Mouse (Mus musculus) T-helper 2 cell (primary cell): ENCODE data around the gene Slc4a1.

Source experiments
- in situ Hi-C: fragments of 300-600 bp; cut with MboI, MseI; formaldehyde crosslinking; loops from one replicate; pipeline ENCODE4 v1.15.1; 2025; ENCODE audit warnings: high pct_unique_total_duplicates

Slc4a1 gene

DNA sequence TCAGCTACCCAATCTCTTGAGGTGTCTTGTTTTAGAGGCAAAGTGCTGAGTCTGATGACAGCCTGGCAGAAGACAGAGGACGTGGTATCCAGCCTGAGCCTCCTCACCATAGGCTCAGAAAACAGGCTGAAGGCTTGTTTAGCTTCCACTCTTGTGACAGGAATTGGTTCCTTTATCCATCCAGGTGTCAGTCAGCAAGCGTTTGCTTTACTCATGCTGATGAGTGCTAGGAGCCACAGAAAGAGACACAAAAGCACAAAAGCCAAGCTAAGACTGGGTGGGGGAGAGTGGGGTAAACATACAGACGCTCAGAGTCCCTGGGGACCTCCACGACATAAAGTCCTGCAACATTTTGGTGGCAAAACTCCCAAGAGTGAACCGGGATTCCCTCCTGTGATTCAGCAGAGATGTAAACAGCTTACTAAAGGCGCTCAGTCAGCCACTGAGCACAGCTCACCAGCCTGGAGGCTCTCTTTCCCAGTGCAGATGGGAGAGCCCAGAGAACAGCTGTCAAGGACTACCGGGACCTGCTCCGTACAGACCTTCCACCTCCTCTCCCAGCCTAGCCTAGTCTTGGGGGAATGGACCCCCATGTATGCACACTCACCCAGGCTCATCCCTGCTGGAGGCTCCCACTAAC, 10.3 kb upstream of the Slc4a1 start:
- in situ Hi-C loops, result no loop called here

DNA sequence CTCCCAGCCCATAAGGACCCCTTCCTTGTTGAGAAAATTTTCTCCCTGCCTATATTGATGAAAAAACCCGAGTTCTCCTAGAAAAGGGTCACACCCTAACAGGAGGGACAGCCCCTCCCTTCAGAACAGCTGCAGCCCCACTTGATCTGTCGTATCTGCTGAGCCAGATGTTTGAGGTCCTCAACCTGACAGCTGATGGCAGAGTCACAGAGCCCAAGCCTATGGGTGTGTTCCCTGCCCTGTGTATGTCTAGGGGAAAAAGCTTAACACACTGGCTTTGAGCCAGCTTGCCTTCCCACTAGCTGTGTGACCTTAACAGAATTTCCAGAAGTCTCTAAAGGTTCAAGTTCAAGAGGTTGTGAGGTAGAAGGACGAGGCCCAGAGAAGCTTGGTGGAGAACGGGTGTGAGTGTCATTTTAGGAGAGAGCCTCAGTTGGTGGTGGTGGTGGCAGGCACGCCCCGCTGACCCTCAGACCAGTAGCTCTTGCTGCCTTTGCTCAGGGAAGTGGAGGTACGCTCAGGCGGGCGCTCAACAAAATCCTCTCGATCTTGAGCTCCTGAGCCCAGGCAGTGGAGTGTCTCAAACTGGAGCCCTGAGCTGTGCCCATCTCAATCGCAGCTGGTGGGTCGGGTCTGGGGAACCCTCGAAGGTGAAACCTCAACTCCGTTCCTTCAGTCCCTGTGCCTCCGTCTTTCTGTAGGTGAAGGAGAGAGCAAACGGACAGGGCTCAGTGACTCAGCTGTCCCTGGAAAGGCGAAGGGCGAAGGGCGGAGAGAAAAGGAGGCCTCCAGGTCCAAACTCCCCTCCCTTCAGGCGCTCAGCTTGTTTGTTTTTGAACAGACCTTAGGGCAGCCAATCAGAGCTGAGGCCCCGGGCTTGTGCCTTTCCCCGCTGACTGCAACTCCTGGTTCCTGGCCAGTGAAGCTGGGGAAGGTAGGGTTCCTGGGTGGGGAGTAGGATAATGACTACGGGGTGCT, 9.5 kb upstream of the Slc4a1 start:
- in situ Hi-C loops, result no loop called here

DNA sequence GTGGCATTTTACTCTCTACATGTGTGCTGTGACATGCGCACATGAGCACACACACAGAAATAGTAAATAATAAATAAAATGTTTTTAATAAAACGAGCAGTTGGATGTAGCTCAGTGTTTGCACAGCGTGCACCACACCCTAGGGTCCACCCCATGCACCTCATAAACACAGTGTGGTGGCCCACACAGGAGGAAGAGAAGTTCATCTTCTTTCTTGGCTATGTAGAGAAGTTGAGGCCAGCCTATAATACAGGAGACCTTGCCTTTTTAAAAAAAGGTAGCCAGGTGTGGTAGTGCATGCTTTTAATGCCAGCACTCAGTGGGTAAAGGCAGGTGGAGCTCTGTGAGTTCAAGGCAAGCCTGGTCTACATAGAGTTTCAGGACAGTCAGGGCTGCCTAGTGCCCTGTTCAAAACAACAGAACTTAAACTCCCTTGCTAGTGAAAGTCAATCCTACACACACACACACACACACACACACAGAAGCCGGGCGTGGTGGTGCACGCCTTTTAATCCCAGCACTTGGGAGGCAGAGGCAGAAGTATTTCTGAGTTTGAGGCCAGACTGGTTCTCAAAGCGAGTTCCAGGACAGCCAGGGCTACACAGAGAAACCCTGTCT, 8.2 kb upstream of the Slc4a1 start:
- in situ Hi-C loops, result no loop called here

DNA sequence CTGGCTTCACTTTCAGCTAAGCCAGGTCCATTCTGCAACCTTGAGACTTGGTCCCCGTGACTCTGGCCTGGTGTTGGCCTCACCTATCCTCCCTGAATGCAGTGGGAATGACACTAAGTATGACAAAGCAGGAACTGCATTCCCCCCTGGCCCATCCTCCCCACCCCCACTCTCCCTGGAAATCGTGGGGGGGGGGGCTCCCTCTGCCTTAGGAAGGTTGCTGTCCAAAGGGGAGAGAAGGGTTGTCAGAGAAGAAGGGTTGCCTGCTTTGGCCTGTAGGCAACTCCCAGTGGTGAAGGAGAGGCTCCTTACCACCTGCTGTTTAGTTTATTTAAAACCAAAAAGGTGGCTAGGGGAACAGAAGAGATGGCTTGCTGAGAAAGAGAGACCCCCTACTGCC, 7.6 kb upstream of the Slc4a1 start:
- in situ Hi-C loops, result no loop called here

DNA sequence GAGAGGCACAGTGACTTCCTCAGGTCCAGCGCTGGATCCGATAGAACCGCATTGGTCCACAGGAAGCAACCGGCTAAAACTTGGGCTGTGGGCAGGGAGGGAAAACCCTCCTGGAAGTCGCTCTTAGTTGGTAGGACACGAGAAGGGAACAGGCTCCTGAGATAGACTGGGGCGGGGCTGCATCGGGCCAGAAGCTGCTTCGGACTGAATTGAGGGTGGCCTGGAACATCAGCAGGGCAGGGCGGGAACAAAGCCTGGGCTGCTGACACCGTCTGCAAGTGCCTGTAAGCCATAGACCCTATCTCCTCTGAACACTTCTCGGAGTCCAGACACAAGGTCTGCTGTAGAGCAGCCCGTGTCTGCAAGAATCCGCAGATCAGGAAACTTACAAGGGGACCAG, 6.9 kb upstream of the Slc4a1 start:
- in situ Hi-C loops, result no loop called here

DNA sequence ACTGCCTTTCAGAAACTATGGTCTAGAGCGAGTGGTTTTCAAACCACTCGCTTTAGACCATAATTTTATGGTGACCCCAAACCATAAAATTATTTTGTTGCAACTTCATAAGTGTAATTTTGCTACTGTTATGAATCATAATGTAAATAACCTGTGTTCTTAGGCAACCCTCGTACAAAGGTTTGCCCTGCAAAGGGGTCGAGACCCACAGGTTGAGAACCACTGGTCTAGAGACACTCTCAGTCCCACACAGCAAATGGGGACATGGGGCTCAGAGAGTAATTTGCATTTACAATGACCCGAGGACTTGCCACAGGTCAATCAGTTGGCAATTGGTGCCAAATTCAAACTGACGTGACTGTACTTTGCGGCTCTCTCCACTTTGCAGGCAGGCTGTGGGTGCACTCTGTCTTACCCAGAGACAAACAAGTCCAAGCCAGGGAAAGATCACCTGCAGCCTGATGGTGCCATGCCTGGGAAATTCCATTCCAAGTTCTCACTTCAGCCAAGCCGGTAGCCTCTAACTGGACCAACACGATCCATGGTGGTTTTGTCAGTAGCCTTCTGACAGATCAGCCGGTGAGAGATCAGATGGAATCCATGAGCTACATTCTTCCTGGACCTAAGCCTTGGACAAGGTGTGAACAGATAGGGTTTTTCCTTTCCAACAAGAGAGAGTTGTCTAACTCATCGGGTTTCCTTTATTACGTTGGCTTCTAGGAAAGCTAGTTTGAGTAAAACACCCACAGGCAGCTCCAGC, 6.1 kb upstream of the Slc4a1 start:
- in situ Hi-C loops, result no loop called here

DNA sequence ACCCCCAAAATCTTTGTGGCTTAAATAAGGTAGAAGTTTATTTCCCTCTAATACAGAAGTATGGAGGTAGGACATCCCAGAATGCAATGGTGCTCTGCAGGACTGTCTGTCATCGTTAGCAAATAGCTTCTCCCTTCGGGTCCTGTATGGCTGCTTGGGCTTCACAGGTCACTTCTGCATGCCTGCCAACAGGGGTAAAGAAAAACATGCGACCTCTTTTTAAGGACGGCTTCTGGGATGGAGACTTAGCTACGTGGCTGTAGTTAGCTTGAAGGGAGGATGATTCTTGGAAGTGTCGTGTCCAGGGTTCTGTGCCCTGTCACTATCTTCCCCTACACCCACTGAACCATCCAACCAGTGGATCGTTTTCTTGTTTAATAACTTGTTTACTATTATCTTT, 4.3 kb upstream of the Slc4a1 start:
- in situ Hi-C loops, result no loop called here

DNA sequence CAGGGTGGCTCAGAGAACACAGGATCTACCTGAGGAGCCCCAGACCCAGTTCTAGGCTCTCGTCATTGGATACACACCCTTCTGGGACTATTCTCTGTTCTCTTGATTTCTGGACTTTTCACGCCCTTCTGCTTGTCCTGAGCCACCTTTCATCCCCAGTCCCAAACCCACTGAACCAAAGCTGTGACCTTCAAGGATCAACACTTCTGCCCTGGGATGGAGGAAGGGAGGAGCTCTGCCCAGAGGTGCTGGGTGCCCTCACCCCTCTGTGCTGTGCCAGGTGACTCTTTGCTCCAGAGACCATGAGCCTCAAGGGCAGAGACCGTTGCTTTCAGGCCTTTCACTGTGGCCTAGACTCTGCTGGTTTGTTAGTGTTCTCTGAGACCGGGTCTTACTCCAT, 3.3 kb upstream of the Slc4a1 start:
- in situ Hi-C loops, result no loop called here

DNA sequence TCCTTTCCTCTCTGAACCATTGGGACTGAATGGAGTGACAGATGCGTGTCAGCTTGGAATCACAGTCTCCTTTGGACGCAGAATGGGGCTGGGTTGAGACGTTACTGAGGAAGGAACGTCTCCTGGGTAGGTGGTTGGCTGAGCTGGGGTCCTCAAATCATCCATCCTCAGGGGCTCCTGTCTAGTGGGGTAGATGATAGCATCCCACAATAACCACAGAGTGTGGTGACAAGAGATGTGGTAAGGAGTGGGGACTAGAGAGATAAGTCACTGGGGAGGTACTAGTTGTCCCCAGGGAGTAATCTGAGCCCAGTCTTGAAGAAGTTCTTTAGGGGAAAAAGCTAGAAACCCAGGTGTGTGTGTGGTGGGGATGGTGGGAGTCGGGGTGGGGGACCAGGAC, 2.3 kb upstream of the Slc4a1 start:
- in situ Hi-C loops, result no loop called here

DNA sequence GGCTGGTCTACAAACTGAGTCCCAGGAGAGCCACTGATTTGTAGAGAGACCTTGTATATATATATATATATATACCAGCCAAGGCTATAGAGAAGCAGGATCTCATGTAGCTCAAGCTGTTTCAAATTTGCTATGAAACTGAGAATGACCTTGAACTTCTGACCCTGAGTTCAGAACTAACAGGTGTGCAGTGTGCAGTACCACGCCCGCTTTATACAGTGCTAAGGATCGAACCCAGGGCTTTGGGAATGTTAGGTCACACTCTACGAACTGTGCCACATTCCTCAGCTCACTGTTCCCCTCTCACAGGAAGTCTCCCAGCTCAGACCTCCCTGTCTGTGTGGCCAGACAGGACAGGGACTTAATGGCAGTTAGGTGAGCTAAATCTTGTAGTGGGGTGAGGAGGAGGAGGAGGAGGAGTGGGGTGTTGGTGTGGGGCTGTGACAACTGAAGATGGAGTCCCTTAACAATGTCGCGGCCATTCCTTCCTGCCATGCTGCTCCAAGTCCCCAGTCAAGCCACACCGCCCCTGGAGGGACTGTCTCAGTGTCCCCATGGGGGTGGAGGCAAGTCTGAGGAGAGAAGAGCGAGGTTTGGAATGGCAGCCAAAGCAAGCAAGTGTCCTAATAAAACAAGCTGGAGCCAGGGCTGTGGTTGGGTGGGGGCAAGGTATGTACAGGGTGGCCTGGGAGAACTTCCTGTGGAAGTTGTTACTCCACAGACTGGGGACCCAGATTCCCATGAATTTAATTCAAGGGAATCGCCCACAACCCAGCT, 1.7 kb upstream of the Slc4a1 start:
- in situ Hi-C loops, result no loop called here

DNA sequence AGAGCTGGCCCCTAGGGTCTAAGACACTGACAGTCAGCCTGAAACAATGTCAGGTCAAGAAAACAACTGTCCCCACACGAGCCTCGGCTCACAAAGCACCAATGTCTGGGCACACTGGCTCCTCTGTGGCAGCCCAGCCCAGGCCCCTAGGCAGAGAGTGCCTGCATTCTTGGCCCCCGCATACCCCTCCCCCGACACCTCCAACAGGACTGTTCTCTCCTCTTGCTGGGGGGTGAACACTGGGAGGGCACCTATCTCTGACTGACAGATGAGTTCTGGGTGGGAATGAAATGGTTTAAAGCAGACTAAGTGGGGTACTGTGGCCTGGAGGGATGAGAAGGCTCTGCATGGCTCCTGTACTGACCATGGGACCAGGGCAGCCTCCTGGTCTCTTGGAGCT, 304 bp downstream of the Slc4a1 start:
- in situ Hi-C loops, result no loop called here

DNA sequence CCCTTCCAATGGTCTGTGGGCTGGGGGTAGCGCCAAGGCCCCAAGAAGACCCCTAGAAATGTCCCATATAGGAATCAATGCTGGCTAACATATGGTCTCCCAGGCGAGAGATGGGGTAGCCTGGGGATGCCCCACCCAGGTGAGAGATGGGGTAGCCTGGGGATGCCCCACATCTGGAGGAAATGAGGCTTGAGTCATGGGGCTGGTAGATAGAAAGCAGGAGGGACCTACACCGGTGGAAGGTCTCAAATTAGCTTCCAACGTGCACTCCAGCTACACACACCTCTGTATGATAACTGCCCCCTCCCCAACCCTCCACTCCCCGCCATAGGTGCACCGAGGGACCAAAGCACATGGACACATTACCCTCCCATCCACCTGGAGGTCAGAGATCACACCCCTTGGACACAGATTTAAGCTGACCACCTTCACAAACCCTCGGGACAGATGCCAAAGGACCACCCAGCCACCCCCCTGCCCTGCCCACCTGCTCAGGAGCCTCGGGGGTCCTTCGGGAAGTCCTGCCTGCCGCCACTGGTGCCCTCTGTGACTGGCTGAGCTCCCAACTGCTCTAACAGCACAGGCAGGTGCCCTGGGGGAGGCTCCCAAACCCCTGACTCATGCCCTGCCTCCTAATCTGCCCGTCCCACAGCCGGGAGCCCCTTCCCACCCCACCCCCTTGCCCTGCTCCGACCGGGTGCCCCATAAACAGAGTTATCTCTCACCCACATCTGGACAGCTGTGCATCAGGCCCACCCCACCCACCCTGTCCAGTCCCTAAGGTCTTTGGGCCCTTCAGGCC, 1.2 kb downstream of the Slc4a1 start:
- in situ Hi-C loops, result no loop called here

DNA sequence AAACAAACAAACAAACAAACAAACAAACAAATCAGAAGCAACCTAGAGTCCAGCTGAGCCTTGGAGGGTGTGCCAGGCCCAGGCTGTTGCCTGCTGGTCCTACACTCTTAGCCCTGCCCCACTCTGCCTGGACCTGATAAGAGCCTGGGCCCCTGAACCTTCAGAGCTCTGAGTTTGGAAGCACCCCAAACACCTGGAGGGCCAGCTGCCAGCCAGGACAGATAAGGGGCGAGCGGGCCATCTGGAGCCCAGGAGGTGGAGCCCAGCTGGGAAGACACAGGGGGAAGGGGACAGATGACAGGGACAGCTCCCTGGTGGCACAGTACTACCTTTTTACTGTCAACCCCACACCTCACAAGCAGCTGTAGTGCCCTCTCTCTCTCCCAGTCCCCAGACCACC, 2.4 kb downstream of the Slc4a1 start:
- in situ Hi-C loops, result no loop called here

DNA sequence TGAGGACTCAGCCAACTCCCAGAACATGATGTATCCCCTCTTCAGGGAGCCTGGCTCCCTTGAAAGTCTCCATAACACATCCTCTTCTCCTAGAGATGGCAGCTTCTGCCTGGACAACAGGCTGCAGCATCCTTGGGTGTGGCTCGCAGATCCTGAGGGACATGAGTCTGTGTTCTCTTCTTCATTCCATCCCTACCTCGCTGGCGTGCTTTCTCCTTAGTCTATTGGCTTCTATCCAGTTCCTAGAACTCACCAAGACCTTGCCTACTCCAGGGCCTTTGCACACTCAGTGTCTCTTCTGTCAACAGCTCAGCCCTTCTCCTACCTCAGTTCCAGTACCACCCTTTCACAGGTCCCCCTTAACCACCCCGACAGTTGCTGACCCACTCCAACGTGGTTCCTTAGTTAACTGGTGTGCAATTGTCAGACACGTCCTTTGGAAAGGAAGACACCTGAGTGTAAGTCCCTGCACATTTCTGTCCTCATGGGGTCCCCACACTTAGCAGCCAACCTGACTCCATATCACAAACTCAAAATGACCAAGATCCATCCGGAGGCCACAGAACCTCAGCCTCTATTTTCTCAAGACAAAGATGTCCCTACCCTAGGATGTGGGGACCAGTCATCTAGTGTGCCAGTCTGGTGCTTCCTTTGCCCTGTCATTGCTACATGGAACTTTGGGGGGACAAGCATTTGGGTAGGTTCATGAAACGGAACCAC, 4.1 kb downstream of the Slc4a1 start:
- in situ Hi-C loops, result no loop called here

DNA sequence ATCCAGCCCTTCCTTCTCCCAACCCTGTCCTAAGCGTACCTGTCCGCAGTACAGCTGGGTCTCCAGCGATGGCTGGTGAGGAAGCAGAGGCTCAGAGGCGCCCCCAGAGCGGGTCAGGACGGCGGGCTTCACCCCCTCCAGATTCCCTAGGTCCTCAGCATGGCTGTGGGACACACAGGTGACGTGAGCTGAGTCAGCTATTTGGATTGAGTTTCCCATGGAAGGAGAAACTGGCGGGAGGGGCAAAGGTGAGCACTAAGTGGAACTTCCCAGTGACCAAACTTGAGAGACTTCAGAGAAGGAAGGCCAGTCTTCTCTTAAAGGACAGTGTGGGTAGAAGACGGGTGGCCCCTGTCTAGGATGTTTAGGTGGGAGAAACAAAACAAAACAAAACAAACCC, 7.6 kb downstream of the Slc4a1 start:
- in situ Hi-C loops, result loop anchor here (10.0 kb wide), 1 partner anchor 706 kb away; no protein-coding TSS in a partner anchor

DNA sequence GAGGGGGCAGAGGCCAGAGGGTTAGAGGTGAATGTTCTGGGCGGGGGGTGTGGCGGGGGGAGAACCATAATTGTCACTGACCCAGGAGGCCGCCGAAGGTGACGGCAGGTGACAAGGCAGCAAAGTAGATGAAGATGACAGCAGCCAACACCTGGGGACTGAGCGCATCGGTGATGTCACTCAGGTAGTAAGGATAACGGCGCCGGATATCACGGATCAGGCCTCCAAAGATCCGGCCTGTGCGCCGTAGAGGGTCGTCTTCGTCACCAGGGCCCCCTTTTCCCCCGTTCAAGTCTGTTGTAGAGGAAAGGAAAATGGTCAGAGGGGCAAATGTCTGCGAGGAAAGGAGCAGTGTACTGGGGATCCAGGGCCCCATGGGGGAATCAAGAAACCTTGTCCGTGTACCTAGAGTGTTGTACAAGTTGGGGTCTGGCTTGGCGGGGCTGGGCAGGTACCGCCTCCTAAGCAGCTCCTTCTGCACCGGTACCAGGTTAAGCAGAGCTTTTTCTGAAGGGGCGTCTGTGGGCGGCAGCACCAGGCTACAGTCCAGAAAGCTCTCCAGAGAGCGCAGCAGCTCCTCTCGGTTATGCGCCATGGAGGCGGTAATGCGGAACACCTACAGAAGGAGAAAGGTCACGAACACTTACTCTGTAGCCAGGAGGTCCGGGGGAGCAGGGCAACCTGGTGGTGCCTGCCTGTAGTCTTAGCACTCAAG, 9.2 kb downstream of the Slc4a1 start:
- in situ Hi-C loops, result loop anchor here (10.0 kb wide), 1 partner anchor 708 kb away; no protein-coding TSS in a partner anchor

DNA sequence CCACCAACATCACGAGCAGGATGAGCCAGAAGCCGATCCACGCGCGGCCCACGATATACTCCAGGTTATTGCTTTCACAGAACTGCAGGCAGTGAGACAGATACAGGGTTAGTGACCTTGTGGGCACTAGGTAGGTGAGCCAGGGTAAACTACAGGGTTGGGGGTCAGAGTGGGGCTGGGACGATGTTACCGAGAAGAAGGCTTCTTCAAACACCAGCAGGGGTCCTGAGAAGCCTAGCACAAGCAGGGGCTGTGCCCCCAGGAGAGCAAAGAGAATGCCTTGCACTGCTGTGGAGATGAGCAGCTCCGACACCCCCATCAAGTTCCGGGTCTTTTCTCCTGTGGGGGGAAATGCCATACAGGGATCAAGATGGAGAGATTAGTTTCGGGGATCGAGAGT, 9.8 kb downstream of the Slc4a1 start:
- in situ Hi-C loops, result loop anchor here (10.0 kb wide), 1 partner anchor 709 kb away; no protein-coding TSS in a partner anchor

DNA sequence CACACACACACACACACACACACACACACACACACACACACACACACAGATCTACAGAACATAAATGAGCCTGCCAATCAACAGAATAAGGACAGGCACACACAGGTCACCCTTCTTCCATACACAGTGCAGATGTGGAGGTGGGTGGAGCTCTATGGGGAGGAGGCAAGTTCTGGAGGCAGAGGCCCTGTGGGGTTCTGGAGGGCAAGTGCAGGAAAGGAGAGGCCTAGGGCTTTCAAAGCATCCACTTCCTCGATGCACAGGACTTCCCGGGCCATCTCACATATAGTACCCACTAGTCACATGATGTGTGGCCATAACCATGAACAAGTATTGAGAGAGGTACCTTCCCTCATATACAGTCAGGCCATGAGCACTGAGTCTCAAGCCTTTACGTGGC, 10.5 kb downstream of the Slc4a1 start:
- in situ Hi-C loops, result loop anchor here (10.0 kb wide), 1 partner anchor 709 kb away; no protein-coding TSS in a partner anchor

DNA sequence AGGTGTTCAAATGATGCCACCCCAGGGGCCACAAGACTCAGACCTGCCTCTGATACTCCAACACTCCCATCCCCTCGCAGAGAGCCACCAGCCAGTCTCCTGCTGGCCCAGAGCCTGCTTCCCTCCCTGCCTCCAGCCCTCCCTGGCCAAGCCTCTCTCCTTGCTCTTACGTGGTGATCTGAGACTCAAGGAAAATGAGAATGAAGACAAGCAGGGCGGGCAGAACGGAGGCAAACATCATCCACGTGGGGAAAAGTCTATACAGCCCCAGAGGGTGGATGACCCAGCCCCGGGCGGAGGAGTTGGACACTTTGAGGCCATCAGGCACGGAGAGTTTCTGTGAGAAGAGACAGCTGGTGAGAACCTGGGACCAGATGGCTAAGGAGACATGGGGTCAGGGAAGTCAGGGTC, 13.0 kb downstream of the Slc4a1 start:
- in situ Hi-C loops, result loop anchor here (10.0 kb wide), 1 partner anchor 712 kb away; no protein-coding TSS in a partner anchor
